Mouse (Mus musculus) small intestine, adult 2 months (tissue): ENCODE measurements around the gene Cerk. TPM values are rescaled to one million over a fixed set of nuclear protein-coding genes. Genes with fewer than 3 reads are reported as not detected.
A peak's percentile ranks its signal among the peaks of the same experiment; 100 is the strongest.

Experiments
- H3K27ac ChIP-seq: fragments of 200-500 bp; 2 replicates; pipeline ENCODE4 v1.5.1; 2012; ENCODE audit warnings: low read depth, low read length, control low read depth, inconsistent platforms; ENCODE audit not compliant: insufficient read depth
- H3K27me3 ChIP-seq: fragments of 200-500 bp; 2 replicates; pipeline ENCODE4 v1.6.1; 2012; ENCODE audit warnings: mild to moderate bottlenecking, moderate library complexity, low read length, inconsistent platforms; ENCODE audit not compliant: control insufficient read depth, insufficient read depth
- H3K36me3 ChIP-seq: fragments of 200-500 bp; 2 replicates; pipeline ENCODE4 v1.6.1; 2012; ENCODE audit warnings: mild to moderate bottlenecking, low read length, control low read depth, inconsistent platforms; ENCODE audit not compliant: control insufficient read depth, insufficient read depth
- H3K4me1 ChIP-seq: fragments of 200-500 bp; 2 replicates; pipeline ENCODE4 v1.6.1; 2012; ENCODE audit warnings: low read length, inconsistent platforms, mixed read lengths; ENCODE audit not compliant: control insufficient read depth, insufficient read depth, insufficient read length
- H3K4me3 ChIP-seq: fragments of 200-500 bp; 2 replicates; pipeline ENCODE4 v1.5.1; 2012; ENCODE audit warnings: low read depth, mild to moderate bottlenecking, control low read depth, inconsistent platforms, low read length, moderate library complexity
- CTCF ChIP-seq: fragments of 200-500 bp; IDR thresholded peaks from 2 replicates; pipeline ENCODE4 v1.5.1; 2012; ENCODE audit warnings: low read depth, mild to moderate bottlenecking, control low read depth, inconsistent platforms, low read length, moderate library complexity, mixed read lengths; ENCODE audit not compliant: insufficient replicate concordance, insufficient read length; ENCODE audit errors: extremely low read depth
- POLR2A ChIP-seq: fragments of 200-500 bp; IDR thresholded peaks from 2 replicates; pipeline ENCODE4 v1.6.1; 2012; ENCODE audit warnings: low read depth, mild to moderate bottlenecking, control low read depth, inconsistent platforms, low read length, moderate library complexity
- WGBS: fragments of 180-500 bp; shearing (Covaris S2); methylation state at CpG from one replicate; pipeline ENCODE4 v1.1.7; 2018; 5-methylcytosine and 5-hydroxymethylcytosine counted together
- polyA plus RNA-seq: library from polyadenylated mRNA; depleted of rRNA; stranded (reverse); fragments of >200 nt; gene quantifications from 2 replicates; pipeline ENCODE4 v1.2.3, GENCODE M21; 2012

The Cerk gene
- polyA plus RNA-seq, 1 experiment, result 47.8 TPM

DNA sequence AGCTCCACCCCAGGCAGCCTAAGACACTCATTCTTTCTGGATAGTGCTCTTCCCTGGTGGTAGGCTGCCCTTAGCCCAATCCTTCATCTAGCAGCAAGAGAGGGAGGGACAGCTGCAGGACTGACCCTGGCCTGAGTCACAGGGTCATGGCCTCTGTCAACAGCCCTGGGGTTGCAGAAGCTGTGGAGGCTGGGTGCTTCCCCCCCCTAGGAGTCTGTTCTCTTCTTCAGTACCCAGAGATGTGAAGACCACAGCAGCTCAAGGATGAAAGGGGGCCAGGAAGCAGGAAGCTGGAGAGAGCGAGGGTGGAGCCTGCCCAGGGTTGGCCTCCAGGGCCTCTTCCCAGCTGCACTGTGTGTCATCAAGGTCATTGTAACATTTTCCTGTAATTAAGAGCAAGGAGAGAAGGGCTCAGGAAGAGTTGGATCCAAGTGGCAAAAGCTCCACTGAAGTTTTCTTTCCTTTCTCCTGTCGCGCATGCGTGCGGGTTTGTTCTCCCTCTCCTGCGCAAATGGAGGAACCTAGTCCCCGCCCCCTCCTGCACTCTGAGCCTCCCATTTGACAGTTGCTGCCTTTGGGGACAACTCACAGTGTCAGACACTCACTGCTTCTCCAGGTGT is 18.1 kb upstream of the Cerk start:
- WGBS, result 73% methylated on average over 7 of the region's 7 CpGs
- Histone ChIP-seq H3K27me3 (no peaks in the 10 kb centered on the region), H3K36me3 (no peaks in the 10 kb centered on the region), H3K27ac (peak overlapping the region; percentile 35; the same call in 1 of the 2 replicates), H3K4me1 (peaks cover 21% of the 10 kb centered on the region), H3K4me3 (0 out of 2 replicates have a peak overlapping the region, but pooled peaks have one; percentile 12)
- TF ChIP-seq POLR2A (no peak), CTCF (no peak)

GRCm38 (mm10) chr15:86203292-86203793 is 17.4 kb upstream of the Cerk start:
- WGBS, result 91% methylated on average over 7 of the region's 7 CpGs
- Histone ChIP-seq H3K36me3 (no peaks in the 10 kb centered on the region), H3K4me1 (peaks cover 21% of the 10 kb centered on the region), H3K27ac (no peak overlapping the region), H3K4me3 (no peak overlapping the region), H3K27me3 (no peaks in the 10 kb centered on the region)
- TF ChIP-seq POLR2A (no peak), CTCF (no peak)

GRCm38 (mm10) chr15:86202640-86203039 is 16.7 kb upstream of the Cerk start:
- Histone ChIP-seq H3K36me3 (no peaks in the 10 kb centered on the region), H3K27me3 (no peaks in the 10 kb centered on the region), H3K4me1 (peaks cover 21% of the 10 kb centered on the region), H3K4me3 (no peak overlapping the region), H3K27ac (peak overlapping the region; percentile 26)
- TF ChIP-seq CTCF (no peak), POLR2A (no peak)
- WGBS, result 21% methylated on average over 6 of the region's 6 CpGs

DNA sequence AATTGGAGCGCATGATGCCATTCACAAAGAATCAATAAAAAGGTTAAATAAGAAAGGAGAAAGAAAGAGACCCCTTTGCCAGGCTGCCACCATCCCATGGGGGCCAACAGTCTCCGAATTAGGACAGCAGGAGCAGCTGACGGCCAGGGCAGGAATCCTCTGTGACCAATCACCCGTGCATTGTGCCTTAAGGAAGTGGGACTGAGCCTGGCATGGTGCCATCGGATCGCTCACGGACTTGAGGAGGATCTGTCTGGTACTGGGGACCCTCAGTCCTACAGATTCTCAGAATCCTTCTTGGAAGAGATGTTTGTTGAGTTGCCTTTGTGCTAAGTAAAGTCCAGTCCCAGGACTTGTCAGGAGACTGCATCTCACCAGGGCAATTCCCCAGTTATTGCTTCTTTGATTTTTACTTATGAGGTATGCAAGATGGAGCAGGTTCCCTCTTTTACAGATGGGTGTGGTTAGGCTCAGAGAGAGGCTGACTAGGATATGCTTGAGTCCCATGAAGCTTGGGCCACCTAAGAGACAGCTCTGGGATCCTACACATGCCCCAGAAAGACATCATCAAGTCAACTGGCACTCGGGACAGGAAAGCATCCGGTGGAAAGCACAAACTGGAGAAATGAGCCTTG is 15.9 kb upstream of the Cerk start:
- Histone ChIP-seq H3K4me1 (peaks cover 21% of the 10 kb centered on the region), H3K4me3 (no peak overlapping the region), H3K36me3 (no peaks in the 10 kb centered on the region), H3K27me3 (no peaks in the 10 kb centered on the region), H3K27ac (peak overlapping the region; percentile 26; the same call in 1 of the 2 replicates)
- no peak for TF ChIP-seq CTCF
- no peak for TF ChIP-seq POLR2A
- whole genome bisulfite sequencing, result 53% methylated on average over 9 of the region's 9 CpGs

GRCm38 (mm10) chr15:86201095-86201494 is 15.2 kb upstream of the Cerk start:
- Histone ChIP-seq H3K4me1 (peaks cover 18% of the 10 kb centered on the region), H3K36me3 (no peaks in the 10 kb centered on the region), H3K27ac (no peak overlapping the region), H3K27me3 (no peaks in the 10 kb centered on the region), H3K4me3 (no peak overlapping the region)
- WGBS, result 39% methylated on average over 4 of the region's 4 CpGs
- TF ChIP-seq CTCF (no peak), POLR2A (no peak)

- Histone ChIP-seq H3K4me3 (no peak overlapping the region), H3K36me3 (no peaks in the 10 kb centered on the region), H3K27me3 (no peaks in the 10 kb centered on the region), H3K4me1 (peaks cover 15% of the 10 kb centered on the region), H3K27ac (no peak overlapping the region)
- TF ChIP-seq POLR2A (no peak), CTCF (no peak)
- WGBS, result 35% methylated on average over 4 of the region's 4 CpGs
These were observed 14.2 kb upstream of the Cerk start for GRCm38 (mm10) chr15:86200169-86200568.

DNA sequence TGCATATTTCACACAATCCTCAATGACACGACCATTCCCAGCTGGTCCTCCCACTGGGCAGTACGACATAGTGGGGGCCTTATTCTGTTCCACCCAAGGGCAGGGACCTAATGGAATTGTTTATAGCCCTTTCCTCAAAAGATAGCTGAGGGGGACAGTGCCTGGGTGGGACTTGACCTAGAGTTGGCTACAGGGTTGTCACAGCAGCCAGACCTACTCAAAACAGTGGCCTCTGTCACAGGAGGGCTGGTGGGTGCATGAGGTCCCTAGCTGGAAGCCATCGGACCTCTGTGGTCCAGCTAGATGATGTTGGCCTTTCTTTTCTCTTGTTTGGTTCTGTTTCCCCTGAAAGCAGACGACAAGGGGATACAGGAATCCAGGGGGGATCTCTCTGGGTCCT is 13.5 kb upstream of the Cerk start:
- H3K4me1 ChIP-seq, result peaks cover 15% of the 10 kb centered on the region
- no peaks in the 10 kb centered on the region for H3K27me3 ChIP-seq
- no peak for TF ChIP-seq CTCF
- TF ChIP-seq POLR2A, result no peak
- no peaks in the 10 kb centered on the region for H3K36me3 ChIP-seq
- 78% methylated on average over 4 of the region's 4 CpGs for WGBS
- H3K4me3 ChIP-seq, result no peak overlapping the region
- H3K27ac ChIP-seq, result no peak overlapping the region
